Mouse (Mus musculus): ENCODE data around the gene Car5a. TPM values are rescaled to one million over a fixed set of nuclear protein-coding genes. Genes with fewer than 3 reads are reported as not detected.

Car5a gene
- polyA plus RNA-seq, 1 experiment: 0.08 TPM

- Histone ChIP-seq H3K4me1 (ENCODE audit: control insufficient read depth) (peaks cover 4% of the 10 kb centered on the region; the same call in 1 of the 2 replicates), H3K27me3 (ENCODE audit: control insufficient read depth) (no peaks in the 10 kb centered on the region), H3K36me3 (ENCODE audit: control insufficient read depth) (no peaks in the 10 kb centered on the region), H3K4me3 (replicated peaks) (no peak overlapping the region), H3K9me3 (ENCODE audit: control insufficient read depth, low read length) (no peaks in the 10 kb centered on the region)
- no peak for TF ChIP-seq GATA1 (IDR thresholded peaks at IDR 0.05; ENCODE audit: low read length)
- no peak for TF ChIP-seq TAL1 (IDR thresholded peaks at IDR 0.05; ENCODE audit: low read length)
Measured at GRCm38 (mm10) chr8:121932026-121932667, 12.6 kb downstream of the Car5a start.

DNA sequence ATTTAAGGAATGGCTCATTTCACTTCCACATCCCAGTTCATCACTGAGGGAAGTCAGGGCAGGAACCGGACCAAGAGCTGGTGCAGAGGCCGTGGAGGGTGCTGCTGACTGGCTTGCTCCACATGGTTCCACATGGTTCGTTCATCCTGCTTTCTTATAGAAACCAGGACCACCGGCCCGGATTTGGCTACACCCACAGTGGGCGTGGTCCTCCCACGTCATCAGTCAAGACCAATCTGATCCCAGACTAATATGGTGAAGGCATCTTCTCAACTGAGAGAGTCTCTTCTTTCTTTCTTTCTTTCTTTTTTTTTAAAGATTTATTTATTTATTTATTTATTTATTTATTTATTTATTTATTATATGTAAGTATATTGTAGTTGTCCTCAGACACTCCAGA, 13.1 kb downstream of the Car5a start:
- H3K4me1 ChIP-seq (ENCODE audit: control insufficient read depth): peaks cover 4% of the 10 kb centered on the region; the same call in 1 of the 2 replicates

DNA sequence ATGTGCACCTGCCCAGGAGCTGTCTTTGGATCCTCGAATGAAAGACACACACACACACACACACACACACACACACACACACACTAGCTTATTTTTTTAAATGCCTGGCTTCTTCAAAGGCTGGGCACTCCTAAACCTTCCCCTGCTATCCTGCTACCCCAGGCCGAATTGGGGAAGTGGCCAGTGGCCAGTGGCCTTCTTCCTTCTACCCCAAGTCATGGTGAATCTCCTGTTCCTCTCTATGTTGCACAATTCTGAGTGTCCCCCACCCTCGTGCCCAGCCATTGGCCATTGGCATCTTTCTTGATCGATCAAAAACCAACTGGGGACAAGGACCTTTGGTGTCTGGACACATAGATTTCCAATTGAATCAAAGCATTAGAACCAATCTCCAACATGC, 14.7 kb downstream of the Car5a start:
- no peaks in the 10 kb centered on the region for H3K27me3 ChIP-seq (ENCODE audit: control insufficient read depth)
- no peaks in the 10 kb centered on the region for H3K9me3 ChIP-seq (ENCODE audit: control insufficient read depth, low read length)
- H3K4me1 ChIP-seq (ENCODE audit: control insufficient read depth): peaks cover 4% of the 10 kb centered on the region; the same call in 1 of the 2 replicates
- no peak overlapping the region for H3K4me3 ChIP-seq (replicated peaks)
- no peaks in the 10 kb centered on the region for H3K36me3 ChIP-seq (ENCODE audit: control insufficient read depth)
- TF ChIP-seq TAL1 (IDR thresholded peaks at IDR 0.05; ENCODE audit: low read length): no peak

More for the DNA sequence above, 13.1 kb downstream of the Car5a start:
- Histone ChIP-seq H3K9me3 (ENCODE audit: control insufficient read depth, low read length) (no peaks in the 10 kb centered on the region), H3K4me3 (replicated peaks) (no peak overlapping the region), H3K27me3 (ENCODE audit: control insufficient read depth) (no peaks in the 10 kb centered on the region), H3K36me3 (ENCODE audit: control insufficient read depth) (no peaks in the 10 kb centered on the region)
- TF ChIP-seq GATA1 (IDR thresholded peaks at IDR 0.05; ENCODE audit: low read length) (no peak), TAL1 (IDR thresholded peaks at IDR 0.05; ENCODE audit: low read length) (no peak)

- no peaks in the 10 kb centered on the region; the same call in 1 of the 2 replicates for H3K4me1 ChIP-seq (ENCODE audit: control insufficient read depth)
- no peak for TF ChIP-seq TAL1 (IDR thresholded peaks at IDR 0.05; ENCODE audit: low read length)
- TF ChIP-seq GATA1 (IDR thresholded peaks at IDR 0.05; ENCODE audit: low read length): no peak
- no peak overlapping the region for H3K4me3 ChIP-seq (replicated peaks)
- H3K9me3 ChIP-seq (ENCODE audit: control insufficient read depth, low read length): no peaks in the 10 kb centered on the region
- no peaks in the 10 kb centered on the region; the same call in 1 of the 2 replicates for H3K36me3 ChIP-seq (ENCODE audit: control insufficient read depth)
- no peaks in the 10 kb centered on the region for H3K27me3 ChIP-seq (ENCODE audit: control insufficient read depth)
Measured at GRCm38 (mm10) chr8:121927316-121927715, 17.4 kb downstream of the Car5a start.

DNA sequence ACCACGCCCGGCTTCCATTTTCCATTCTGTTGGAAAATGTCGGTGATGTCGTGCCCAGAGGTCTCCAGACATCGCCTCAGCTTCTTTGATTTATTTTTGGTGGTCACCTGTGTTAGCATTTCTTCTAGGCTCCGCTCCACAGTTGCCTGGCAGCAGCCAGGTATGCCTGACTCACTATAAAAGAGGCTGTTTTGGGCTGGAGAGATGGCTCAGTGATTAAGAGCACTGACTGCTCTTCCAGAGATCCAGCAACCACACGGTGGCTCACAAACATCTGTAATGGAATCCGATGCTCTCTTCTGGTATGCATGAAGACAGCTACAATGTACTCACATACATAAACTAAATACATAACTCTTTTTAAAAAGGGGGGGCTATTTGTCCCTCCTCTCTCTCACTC, 18.4 kb downstream of the Car5a start:
- TF ChIP-seq GATA1 (IDR thresholded peaks at IDR 0.05; ENCODE audit: low read length): no peak
- TF ChIP-seq TAL1 (IDR thresholded peaks at IDR 0.05; ENCODE audit: low read length): no peak
- Histone ChIP-seq H3K4me1 (ENCODE audit: control insufficient read depth) (no peaks in the 10 kb centered on the region; the same call in 1 of the 2 replicates), H3K4me3 (replicated peaks) (no peak overlapping the region), H3K27me3 (ENCODE audit: control insufficient read depth) (no peaks in the 10 kb centered on the region), H3K36me3 (ENCODE audit: control insufficient read depth) (no peaks in the 10 kb centered on the region; the same call in 1 of the 2 replicates), H3K9me3 (ENCODE audit: control insufficient read depth, low read length) (no peaks in the 10 kb centered on the region)

DNA sequence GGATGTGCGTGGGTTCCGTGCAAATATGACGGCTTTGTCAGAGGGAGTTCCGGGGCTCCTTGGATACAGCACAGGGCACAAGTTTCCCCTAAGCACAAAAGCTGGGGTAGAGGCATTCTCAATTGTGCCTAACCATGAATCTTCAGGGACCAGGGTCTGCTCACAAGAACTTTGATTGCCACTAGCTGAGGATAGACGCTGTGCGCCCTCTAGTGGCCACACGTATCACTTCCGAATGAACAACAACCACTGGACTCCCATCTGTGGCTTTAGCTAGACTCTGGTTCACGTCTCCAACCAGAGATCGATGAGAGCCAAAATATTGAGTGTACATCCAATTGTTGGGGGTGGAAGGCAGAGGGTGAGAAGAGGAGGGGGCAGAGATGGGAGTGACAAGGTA, 19.1 kb downstream of the Car5a start:
- TF ChIP-seq GATA1 (IDR thresholded peaks at IDR 0.05; ENCODE audit: low read length): no peak
- no peaks in the 10 kb centered on the region for H3K9me3 ChIP-seq (ENCODE audit: control insufficient read depth, low read length)

DNA sequence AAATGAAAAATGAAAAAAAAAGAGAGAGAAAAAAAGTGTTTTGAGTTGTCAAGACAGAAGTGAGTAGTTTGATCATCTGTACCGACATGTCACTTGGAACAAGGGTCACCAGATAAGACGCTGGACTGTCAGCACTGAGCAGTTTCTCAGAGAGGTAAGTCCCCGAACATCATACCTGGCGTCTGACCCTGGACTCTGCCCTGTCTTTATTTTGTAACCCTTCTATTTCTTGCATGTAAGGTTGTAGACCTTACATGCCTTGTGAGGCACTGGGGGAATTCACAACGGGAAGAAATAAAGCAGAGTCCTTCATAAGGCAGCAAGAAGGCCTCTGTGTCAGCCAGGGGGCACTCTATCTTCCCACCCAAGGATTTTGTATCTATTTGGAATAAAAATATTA, 20.0 kb downstream of the Car5a start:
- Histone ChIP-seq H3K36me3 (ENCODE audit: control insufficient read depth) (no peaks in the 10 kb centered on the region; the same call in 1 of the 2 replicates), H3K4me3 (replicated peaks) (no peak overlapping the region), H3K27me3 (ENCODE audit: control insufficient read depth) (no peaks in the 10 kb centered on the region), H3K4me1 (ENCODE audit: control insufficient read depth) (no peaks in the 10 kb centered on the region; the same call in 1 of the 2 replicates), H3K9me3 (ENCODE audit: control insufficient read depth, low read length) (no peaks in the 10 kb centered on the region)
- no peak for TF ChIP-seq TAL1 (IDR thresholded peaks at IDR 0.05; ENCODE audit: low read length)
- no peak for TF ChIP-seq GATA1 (IDR thresholded peaks at IDR 0.05; ENCODE audit: low read length)

More for the DNA sequence above, 19.1 kb downstream of the Car5a start:
- Histone ChIP-seq H3K27me3 (ENCODE audit: control insufficient read depth) (no peaks in the 10 kb centered on the region), H3K4me1 (ENCODE audit: control insufficient read depth) (no peaks in the 10 kb centered on the region; the same call in 1 of the 2 replicates), H3K4me3 (replicated peaks) (no peak overlapping the region), H3K36me3 (ENCODE audit: control insufficient read depth) (no peaks in the 10 kb centered on the region; the same call in 1 of the 2 replicates)

- TF ChIP-seq GATA1 (IDR thresholded peaks at IDR 0.05; ENCODE audit: low read length) (no peak), TAL1 (IDR thresholded peaks at IDR 0.05; ENCODE audit: low read length) (no peak)
- Histone ChIP-seq H3K9me3 (ENCODE audit: control insufficient read depth, low read length) (no peaks in the 10 kb centered on the region), H3K4me1 (ENCODE audit: control insufficient read depth) (no peaks in the 10 kb centered on the region), H3K36me3 (ENCODE audit: control insufficient read depth) (no peaks in the 10 kb centered on the region; the same call in 1 of the 2 replicates), H3K27me3 (ENCODE audit: control insufficient read depth) (no peaks in the 10 kb centered on the region), H3K4me3 (replicated peaks) (no peak overlapping the region)
Measured at GRCm38 (mm10) chr8:121922101-121922500, 22.6 kb downstream of the Car5a start.

DNA sequence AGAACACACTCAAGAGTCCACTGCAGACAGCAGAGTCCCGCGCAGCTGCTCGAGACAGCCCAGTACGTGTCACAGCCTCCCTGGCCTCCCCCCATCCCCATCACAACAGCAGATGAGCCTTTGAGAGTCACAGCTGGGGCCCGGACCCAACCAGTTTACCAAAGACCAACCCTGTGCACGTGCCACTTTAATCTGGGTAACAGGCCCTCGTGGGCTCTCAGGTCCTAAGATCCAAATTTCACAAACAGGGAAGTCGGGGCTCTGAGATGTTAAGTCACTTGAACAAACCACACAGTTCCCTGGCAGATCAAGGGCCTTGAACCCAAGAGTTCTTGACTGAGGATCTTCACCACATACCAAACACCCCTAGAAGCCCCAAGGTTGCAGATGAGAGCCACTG, 23.1 kb downstream of the Car5a start:
- H3K4me1 ChIP-seq (ENCODE audit: control insufficient read depth): no peaks in the 10 kb centered on the region
- no peaks in the 10 kb centered on the region; the same call in 1 of the 2 replicates for H3K36me3 ChIP-seq (ENCODE audit: control insufficient read depth)
- H3K27me3 ChIP-seq (ENCODE audit: control insufficient read depth): no peaks in the 10 kb centered on the region
- H3K9me3 ChIP-seq (ENCODE audit: control insufficient read depth, low read length): no peaks in the 10 kb centered on the region
- TF ChIP-seq GATA1 (IDR thresholded peaks at IDR 0.05; ENCODE audit: low read length) (no peak), TAL1 (IDR thresholded peaks at IDR 0.05; ENCODE audit: low read length) (no peak)
- no peak overlapping the region for H3K4me3 ChIP-seq (replicated peaks)

All from erythroblast, embryonic 14.5 days (primary cell).